Mouse (Mus musculus) thymus, postnatal 36 days (tissue): ENCODE measurements around the gene Ap1s2.

Source experiments
- DNase-seq, 2 experiments: peaks; one replicate each; pipeline ENCODE4 v3.0.0; 2022; ENCODE audit warnings: mixed read lengths in 2 of 2

Ap1s2 gene

DNA sequence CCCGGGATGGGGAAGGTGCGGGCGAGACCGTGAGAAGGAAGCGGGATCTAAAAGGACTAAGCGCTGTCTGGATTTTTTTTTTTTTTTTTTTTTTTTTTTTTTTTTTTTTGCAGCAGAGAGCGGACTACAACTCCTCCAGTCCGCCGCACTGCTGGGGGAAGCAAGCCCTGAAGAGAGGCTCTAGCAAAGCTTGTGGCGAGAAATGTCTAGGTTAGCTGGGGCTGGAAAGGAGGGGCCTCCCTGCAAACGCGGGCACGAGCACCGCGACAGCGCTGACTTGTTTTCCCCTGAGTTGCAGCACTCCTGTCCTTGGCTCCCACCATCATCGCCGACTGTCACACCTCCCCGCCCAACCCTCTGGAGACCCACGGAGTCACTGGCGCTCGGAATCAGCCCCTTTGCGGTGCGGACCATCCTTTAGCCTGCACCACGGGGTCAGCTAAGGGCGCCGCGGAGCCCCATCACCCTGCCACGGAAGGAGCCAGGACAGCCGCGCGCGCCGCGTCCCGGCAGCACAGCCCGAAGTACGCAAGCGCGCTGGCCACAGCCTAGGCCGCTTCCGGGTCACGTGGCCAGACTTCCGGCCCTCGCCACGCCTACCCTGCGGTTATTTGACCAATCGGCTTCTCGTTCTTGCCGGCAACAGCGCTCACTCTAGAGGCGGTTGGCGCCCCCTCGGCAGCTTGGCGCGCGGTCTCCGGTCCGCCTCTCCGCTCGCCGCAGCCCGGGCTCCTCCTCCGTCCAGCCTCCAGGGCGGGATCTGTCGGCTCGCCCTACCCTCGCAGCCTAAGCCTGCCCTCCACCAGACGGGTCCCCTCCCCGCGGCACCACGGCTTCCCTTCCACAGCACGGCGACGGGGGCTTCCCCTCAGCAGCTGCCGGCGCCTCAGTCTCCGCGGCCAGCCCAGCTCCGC is at the start of gene Ap1s2:
Gene Ap1s2, plus strand, starts transcription at position 681 of the 914 bp plus-strand sequence.
- peak; percentile 91 to 96 for DNase-seq

DNA sequence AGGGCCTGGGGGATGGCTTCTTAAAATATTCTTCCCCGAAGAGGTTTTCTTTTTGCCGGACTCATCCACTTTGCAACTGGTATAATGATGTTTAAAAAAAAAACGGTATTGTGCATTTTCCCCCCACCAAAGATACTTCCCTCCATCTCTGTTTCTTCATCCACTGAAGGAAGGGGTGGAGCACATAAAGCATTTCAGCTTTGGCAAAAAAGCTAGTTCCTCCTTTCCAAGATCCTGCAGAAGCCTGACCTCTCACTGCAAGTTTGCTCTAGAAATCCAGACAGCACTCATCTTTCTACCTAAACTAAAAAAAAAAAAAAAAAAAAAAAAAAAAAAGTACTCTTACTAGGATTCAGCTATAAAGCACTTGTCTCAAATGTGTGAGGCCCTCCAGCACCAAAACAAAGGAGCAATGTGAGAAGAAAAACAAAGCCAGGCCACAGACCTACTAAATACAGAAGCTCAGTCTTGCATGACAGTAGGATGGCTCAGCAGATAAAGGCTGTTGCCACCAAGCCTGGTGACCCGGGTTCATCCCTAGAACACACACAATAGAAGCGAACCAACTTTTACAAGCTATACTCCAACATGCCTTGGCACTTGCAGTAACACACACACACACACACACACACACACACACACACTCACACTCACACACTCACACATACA is 41.0 kb upstream of the Ap1s2 start:
- no peak for DNase-seq

DNA sequence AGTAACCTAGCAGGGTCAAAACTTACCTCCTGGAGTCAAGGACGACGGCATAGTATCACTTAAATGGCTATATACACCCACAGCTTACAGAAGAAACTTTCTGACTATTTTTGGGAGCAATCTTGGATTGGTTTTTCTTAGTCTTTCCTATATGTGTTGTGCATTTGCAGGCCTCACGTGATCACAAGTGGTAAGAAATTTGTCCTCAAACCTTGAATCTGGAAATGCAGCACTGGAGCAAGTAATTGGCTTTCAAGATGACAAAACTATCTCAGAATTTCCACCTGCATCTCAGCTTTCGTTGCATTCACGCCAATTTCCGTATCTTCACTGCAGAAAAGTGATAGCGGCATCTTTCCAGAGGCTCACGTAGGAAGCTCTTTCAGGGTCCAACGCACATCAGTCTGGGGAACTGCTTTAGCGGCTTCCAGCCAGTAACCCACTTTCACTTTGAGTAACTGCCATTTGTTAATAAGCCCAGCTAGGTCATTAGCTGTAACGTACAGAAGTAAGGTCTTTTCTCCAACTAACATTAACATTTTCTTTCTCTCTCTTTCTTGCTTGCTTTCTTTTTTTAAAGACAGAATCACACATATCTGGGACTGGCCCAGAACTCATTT is 40.0 kb upstream of the Ap1s2 start:
- no peak for DNase-seq

DNA sequence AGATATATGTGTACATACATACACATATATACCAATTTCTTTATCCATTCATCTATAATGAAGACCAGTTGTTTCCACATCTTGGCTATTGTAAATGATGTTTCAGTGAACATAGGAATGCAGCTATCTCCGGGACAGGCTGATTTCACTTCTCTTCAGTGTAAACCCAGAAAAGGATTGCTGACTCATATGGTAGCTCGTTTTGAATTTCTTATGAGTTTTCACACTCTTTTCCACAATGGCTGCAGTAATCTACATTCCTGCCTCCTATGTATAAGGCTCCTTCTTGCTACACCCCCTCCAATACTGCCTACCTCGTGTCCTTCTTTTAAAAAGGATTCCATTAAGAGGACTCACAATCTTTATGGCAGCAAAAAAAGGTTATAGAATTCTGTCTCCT is 32.9 kb upstream of the Ap1s2 start:
- DNase-seq: no peak

DNA sequence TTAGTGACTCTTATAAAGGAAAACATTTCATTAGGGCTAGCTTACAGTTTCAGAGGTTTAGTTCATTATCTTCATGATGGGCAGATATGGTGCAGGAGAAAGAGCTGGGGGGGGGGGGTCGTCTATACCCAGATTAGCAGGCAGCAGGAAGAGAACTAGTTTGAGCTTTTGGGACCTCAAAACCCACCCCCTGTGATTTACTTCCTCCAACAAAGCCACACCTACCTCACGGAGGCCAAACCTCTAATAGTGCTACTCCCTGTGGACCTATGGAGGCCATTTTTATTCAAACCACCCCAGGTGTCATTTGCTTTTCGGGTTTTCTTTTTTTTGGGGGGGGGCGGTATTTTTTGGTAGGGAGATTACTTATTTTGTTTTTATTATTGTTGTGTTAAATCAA is 32.2 kb upstream of the Ap1s2 start:
- no peak for DNase-seq

DNA sequence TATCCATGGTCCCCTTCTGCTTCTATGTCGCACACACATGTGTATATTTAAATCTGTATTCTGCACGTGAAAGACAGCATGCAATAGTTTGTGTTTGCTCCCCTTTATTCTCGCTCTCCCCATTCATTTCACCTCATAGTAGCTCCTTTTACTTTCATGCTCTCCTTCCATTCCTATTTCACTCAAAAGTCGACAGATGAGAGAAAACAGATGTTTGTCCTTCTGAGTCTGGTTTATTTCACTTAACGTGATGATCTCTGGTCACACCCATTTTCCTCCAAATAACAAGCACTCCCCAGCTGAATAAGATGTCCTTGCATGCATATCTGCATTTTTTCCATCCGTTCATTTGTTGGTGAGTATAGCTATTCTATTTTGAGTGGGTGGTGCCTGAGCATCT is 29.8 kb upstream of the Ap1s2 start:
- no peak for DNase-seq

DNA sequence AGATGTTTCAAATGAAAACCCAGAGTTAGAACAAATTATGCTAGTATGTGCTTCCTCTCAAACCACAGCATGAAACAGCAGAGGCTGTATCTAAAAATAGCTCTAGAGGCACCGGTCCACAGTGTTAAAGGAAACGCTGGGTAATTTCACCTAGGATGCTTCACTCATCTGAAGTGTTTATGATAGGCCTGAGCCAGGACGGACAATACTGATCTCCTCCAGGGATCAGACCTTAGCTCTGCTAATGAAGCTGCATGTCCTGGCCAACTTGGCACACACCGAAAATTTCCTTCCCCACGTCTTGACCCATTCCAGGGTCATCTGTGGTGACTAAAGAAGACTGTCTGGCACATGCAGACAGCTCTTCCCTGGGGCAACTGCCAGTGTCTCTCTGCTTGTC is 29.4 kb upstream of the Ap1s2 start:
- no peak for DNase-seq

DNA sequence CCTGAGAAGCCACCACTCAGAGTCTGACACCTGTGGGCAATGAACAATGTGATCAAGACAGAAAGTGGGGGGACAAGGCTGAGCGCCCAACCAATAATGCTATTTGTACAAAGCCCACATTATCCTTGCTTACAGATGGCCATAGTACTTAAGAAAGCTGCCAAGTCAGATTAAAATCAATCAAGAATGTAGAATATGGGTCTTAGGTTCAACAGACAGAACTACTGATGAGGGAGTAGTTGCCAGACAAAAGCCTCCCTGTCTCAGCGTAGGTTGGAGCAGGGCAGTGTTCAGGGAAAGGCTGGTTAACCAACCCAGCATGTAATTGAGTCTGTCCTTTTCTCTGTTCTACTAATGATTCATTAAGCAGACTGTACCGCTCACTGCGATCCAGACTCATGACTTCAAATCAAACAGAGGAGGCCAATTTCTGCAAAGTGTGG is 23.3 kb upstream of the Ap1s2 start:
- no peak for DNase-seq

DNA sequence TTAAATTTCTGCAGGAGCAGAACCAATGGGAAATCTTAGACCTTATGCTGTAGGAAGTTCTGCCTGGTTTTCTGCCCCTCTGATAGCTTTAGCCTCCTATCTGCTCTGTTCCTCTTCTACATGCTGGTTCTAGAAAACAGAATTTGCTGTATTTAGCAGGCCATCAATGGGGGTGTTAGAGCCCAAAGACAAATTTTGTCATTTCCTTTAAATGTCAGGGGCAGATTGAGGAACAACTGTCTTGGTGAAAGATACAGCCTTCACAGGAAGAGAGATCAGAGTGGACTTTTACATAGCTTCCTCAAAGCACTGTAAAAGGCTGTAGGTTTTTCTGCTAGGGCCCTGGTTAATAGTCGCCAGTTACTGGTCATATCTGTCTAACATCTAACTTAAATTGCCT is 11.5 kb upstream of the Ap1s2 start:
- DNase-seq: no peak

DNA sequence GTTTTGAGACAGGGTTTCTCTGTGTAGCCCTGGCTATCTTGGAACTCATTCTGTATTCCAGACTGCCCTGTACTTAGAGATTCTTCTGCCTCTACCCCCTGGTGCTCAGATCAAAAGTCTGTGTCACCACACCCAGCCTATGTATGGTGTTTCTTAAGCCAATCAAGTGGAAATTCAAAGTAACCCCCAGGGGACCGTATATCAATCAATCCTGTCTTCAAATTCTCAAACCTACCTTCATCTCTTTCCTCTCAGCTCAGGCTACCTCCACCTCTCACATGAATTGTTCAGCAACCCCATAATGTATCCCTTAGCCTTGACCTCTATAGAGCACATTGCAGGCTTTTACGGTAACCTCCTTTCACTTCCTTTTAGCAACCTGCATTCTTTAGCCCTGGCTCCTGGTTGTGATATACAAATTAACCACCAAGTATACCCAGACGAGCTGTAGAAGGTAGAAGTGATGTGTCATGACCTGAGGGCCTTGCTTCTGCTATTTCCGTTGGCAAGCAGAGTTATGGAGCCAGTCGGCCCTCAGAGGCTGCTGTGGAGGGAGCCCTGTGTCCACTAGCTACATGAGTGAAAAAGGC is 9.3 kb upstream of the Ap1s2 start:
- no peak for DNase-seq

DNA sequence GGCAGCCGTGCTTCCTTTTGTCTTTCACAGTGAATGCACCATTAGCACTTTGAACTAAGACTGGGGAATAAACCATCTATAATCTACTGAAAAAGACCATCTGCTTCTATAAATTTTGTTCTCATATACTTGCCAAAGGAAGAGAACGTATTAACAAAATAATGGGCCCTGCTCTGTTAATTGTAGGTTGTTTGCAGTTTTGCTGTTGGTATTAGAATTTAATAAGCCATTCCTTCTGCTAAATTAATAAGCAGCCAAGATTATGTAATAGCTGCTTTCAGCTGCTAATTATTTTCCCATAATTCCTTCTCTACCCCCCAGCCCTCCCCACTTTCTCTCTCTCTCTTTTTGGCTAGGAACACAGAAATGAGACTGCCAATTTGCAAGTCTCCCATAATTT is 2.0 kb upstream of the Ap1s2 start:
- DNase-seq: no peak

DNA sequence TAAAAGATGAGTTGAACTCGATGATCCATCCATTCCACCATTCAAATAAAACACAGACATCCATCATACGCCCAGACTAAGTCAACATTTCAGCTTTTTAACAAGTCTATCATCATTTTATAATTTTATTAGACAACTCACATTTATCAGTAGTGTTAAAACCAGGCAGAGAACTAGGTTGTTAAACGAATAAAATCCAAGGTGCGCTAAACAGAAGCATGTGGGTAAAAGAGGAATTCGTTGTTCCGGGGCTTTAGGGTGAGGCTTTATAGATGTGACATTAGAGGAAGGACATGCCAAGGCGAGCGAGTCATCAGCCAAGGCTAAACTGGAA is 847 bp upstream of the Ap1s2 start:
- no peak for DNase-seq

DNA sequence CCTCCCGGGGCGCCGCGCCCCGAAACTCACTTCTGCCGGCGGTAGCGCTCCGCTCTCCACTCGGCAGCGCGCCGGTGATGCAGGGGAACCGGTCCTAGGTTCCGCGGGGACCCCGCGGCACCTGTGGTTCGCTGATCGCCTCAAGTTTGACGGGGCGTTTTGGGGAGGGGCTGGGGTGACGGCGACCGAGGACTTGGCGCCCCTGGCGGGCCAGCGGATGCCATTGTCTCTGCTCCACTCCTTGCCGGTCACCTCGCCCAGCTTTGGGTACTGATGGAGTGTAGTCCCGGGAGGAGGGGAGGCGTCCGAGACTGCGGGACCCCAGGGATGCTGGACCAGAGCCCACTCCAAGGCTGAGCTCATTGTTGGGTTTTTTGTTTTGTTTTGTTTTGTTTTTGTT is 564 bp downstream of the Ap1s2 start:
- peak; percentile 46 to 62 for DNase-seq

DNA sequence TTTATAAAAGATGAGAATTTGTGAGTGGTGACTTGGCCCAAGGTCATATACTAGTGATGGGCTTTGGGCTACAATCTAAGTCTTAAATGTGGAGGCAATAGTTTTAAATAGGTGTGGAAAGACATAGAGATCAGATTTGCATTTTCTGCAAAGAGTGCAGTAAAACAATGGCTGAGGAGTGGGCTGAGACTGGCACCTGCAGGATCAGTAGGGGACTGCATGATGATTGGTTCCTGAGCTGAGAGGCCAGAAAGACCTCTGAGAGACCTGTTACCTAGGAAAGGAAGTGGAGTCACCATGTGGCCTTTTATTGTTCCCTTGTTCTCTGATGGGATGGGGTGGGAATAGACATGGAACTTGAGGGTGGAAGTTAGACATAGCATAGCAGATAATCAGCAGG is 4.0 kb downstream of the Ap1s2 start:
- DNase-seq: peak; percentile 48 to 49

DNA sequence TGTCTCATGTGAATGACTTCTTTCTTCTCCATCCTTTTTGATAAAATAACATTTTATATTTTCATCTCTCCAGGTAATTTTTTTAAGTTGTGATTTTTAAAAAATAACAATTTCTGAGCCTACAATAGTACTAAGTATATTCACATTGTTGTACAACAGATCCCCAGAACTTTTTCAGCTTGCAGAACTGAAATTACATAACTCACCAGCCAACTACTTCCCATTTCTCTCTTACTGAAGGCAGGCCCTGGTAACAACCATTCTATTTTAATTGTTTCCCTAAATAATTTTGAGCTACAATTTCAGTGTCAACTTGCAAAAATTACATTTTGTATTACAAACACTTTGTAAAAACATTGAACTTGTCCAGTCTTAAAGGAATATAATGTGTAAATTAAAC is 20.7 kb downstream of the Ap1s2 start:
- DNase-seq: no peak

DNA sequence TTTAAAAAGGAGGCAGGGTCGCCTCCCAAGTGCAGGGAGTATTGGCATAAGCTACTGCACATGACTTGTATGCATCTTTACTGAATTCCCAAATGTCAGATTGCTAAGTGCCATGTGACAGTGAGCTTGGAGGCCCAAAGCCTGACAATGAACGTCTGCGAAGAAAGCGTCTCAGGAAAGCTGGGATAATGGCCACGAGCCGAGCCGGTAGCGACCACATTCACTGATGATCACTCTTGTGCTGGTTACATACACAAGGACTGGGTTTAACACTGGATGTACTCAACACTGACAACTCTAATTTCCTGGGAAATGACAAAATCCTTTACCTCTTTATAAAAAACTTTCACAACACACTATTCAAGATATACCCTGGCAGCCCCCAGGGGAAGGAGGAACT is 25.9 kb downstream of the Ap1s2 start:
- no peak for DNase-seq

DNA sequence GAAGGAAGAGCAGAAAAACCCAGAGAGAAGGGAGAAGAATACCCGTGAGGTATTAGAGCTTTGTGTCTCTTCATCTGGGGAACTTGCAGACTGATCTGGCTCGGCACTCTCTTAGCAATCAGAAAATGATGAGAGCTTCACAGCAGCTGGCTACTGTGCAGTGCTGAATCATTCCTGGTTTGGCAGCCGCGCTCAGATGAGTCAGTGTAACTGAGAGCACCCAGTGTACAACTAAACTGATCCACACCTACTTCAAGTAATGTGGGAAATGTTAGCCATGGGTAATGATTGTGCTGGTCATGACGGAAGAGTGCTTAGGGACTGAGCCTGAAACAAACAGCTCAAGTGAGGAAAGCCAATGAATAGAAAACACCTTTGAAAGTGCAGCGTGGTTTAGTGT is 29.8 kb downstream of the Ap1s2 start:
- DNase-seq: no peak

DNA sequence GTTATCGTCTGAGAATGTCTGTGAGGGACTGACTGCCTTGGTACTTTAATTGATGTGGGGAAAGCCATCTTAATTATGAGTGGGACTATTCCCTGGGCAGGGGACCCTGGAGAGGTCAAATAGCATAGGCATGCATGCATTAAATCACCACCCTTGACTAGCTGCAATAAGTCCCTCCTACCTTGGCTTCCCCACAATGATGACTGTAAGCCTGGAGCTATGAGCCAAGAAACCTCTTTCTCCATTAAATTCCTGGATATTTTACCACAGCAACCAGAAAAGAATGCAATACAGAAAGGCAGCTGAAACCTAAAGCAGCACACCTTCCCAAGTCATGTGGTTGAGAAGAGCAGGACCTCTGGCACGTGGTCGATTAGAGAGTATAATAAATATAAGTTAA is 35.6 kb downstream of the Ap1s2 start:
- DNase-seq: no peak

DNA sequence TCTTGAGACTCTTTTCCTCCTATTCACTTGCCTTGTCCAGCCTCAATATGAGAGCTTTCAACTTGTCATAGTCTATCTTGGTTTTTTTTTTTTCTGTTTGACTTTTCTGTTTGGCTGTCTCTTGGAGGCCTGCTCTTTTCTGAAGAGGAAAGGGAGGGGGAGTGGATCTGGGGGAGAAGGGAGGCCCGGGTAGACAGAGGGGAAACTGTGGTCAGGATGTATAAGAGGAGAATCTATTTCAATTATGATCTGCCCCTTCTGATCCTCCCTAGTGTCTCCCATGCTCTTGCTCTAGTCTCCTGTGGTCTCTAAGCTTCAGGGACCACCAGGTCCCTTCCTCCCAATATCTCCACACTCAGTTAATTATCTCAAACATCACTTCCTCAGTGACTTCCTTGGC is 42.8 kb downstream of the Ap1s2 start:
- DNase-seq: no peak

DNA sequence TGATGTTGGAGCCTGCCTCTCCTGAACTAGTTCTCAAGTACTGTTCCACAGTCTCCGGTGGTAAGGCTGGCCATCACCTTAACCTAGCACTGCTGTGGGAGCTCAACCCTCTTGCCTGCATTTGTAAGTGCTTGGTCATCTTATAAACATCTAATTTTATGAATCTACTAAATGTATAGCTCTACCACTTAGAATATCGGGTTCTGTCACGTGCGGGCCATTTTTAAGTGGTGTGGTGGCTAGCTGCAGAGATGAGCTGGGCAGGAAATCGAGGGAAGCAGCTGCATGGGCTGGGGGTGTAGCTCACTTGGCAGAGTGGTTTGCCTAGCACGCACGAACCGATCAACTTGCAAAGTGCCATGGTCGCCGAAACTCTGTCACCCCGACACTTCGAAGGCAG is 48.6 kb downstream of the Ap1s2 start:
- no peak for DNase-seq

DNA sequence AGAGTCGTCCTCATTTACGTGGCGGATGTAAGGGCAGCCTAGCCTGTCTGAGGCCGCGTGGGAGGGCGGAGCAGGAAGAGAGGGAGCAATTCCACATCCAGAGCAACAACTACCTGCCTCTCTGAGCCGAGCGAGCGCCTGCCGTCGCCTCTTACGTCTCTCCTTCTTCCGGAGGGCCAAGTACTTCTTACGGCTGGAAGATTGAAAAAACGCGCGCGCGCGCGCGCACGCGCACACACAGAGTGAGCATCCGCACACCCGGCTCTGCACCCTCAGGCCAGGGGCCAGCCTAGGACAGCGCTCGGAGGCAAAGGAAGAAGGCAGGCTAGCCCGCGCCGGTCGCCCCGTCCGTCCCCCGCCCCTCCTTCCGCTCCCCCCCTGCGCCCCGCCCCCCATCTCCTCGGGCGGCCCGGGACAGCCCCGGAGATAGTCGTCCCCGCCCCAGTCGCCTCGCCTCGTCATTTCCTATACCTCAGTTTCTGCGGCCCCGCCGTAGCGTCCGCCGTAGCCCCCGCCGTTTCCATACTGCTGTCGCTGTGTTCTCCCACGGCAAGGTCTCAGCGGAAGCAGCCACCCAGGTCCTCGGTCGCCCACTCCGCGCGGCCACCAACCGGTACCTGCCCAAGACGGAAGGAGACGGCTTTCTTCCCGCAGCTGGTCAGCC is 49.1 kb downstream of the Ap1s2 start:
- DNase-seq: peak; percentile 71 to 76

DNA sequence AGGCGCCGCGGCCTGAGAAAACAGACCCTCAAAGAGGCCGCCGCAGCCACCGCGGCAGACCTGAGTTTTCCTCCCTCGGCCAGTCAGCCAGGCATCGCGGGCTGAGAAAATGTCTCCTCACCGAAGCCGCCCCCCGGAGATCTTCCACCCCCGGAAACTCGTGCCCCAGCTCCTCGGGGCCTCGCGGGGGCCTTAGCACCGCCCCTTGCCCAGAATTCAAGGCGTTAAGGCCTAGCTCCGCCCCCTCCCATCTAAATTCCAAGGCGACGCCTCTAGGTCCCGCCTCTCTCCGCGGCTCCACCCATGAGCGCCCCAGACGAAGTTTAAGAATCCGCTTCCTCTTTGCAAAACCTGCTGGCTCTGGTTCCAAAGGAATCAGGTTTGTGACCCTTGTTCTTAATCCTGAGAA is 49.7 kb downstream of the Ap1s2 start, which contains the start of gene Zrsr2:
Gene Zrsr2, minus strand, starts transcription at position 195 of the 409 bp plus-strand sequence.
- DNase-seq: peak; percentile 86 to 91

DNA sequence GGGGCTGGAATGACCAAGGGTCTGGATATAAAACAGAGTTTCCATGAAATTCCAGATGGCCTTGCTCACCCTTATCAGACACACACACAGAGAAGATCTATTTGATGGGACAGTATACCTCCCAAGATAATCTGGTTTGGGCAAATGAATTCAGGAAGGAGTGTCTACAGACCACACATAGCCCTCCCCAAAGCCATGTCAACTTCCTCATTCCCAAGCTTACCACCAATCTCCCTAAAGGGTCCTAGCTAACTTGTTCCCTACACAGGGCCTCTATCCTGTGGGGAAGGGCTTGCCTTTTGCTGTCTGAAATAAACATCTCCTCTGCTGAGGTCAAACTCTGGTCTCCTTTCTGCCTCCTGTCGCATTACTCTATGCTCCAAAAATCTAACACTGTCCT is 72.3 kb downstream of the Ap1s2 start:
- DNase-seq: no peak
